Mouse (Mus musculus) ovary, adult 18-20 months (tissue): ENCODE measurements at regions not wholly inside any gene's neighbourhood (a gene's known extent, or its start where the extent isn't known, plus 50 kb on each side); places are given as distances from the start of the nearest gene placed in this dataset.
"Not testable (repeated sequence)": the region's sequence is repeated elsewhere in the genome, so short reads cannot be mapped to it uniquely, and the experiment has no call there.

Experiments used
- DNase-seq: peaks from one replicate; pipeline ENCODE4 v3.0.0; 2022; ENCODE audit warnings: low spot score, mixed read lengths

DNA sequence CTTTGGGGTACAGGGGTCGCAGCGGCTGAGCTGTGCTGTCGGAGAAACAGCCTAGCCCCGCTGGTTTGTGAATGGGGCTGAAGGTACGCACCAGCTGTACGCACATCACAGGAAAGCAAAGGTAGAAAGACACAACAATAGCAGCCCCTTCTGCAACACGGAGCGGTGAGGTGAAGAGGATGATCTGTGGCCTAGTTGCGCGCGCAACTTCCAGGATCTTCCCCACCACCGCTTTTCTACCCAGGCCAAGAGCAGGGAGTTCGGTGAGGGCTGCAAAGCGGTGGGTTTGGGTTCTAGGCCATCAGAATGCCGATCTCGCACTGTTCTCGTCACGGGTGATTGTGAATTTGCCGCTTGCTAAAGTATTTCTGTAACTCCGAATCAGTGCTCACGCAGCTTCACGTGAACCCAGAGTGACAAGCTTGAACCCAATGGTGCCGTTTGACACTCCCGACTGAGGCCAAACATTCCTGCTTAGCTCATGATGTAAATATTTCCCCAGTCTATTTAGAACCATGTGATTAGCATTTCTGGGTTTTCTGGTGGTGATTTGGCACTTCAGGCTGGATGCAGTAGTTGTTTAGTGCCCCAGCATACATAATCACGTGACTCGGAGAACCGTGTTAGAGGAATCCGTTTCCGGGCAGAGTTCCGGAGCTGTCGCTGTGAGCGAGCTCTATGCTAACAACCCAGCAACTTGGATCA, 54.7 kb downstream of the Cryaa start:
- DNase-seq, result no peak

DNA sequence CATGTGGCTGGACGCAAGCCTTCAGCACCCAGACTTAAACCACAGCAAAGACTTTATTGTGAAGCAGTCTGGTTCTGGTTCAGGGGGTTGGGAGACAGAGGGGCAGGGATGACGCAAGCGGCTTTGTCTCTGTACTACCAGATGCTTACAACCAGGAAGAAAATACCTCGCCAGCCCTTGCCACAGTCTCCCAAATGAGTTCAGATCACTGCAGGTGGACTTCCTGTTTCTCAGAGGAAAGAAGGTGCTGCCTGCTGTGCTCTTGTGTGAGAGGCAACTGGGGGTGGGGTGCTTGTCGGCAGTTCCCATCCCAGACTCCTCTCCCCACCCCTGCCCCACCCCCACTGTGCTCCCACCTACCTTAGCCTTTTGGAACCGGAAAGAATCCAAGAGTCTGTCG, 56.9 kb downstream of the Cryaa start:
- no peak for DNase-seq

DNA sequence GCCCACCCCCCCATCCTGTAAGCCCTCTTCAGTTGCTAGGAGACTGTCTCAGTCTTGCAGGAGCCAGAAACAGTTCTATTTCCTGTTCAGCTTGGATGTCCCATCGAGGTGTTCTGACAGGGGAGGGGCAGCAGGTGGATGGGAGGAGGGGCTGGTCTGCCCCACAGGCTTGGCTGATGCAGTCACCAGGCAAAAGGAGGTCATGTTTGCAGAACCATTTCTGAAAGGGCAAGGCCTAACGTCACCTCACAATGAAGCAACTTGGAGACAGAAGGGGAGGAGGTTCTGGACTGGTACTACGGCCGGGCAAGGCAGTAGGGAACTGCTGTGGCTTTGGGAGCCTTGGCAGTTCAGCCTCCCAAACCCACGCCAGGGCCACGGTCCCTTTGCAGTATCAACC, 59.1 kb downstream of the Cryaa start:
- no peak for DNase-seq

DNA sequence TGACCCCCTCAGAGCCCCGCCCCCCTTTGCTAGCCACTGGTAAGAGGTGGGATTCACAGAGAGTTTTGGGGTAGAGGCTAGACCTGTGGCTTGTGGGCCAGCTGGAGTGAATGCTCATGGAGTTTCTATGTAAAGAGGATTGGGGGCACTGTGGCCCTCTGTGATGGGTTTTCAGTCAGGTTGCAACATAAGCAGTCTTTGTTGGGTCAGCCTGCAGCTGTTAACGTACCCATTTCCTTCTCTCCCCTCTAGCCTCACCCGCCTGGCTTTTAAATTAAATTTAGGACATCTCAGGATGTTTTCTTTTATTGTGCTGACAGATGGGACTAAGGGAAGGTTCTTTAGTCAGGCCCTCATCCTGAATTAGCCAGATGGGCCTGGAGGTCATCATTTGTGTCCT, 60.6 kb downstream of the Cryaa start:
- no peak for DNase-seq

DNA sequence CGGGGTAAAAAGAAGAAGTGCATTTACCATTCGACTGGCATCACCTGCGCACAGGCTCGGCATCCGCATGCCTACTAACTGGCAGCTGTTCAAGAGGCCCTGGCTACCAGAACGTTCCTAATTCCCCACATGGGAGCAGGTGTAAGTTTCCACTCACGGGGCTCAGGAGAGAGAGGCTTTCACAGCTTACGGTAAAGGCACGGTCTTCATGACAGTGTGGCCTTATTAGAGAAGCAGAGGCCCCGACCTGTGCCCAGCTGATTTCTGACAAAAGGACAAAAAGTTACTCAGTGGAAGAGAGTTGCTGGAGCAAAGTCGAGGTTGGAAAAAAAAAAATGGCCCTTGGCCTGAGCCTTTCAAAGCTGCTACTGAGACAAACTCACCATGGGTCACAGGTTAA, 62.0 kb downstream of the Cryaa start:
- DNase-seq, result no peak

DNA sequence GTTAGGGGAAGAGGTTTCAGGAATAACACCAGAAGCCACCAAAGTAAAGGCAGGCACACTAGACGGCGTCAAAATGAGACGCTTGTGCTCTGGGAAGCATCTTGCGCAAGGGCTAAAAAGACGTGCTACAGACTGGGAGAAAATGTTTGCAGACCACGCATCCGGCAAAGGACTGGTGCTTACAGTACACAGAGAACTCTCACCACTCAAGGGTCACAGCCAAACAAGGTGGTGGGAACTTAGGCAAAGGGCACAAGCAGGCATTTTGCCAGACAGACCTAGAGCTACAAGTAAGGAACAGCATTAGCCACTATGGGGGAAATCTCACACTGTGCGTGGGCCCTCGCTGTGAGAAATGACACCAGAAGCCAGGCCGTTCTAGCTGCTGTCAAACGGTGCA, 62.5 kb downstream of the Cryaa start:
- no peak for DNase-seq

DNA sequence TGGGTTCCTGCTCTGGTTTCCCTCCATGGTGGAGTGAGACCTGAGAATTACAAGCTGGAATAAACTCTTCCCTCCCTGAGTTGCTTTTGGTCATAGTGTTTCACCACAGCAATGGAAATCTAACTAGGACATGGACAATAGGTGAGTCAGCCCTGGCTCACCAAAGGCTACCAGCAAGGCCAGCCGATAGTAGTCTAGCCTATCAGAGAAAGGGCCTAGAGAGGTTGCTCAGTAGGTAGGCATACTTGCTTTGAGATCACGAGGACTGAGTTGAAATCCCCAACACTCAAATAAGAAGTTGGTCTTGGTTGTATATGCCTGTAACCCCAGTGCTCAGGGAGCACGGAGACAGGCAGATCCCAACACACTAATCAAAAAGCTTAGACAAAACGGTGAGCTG, 66.0 kb downstream of the Cryaa start:
- no peak for DNase-seq

DNA sequence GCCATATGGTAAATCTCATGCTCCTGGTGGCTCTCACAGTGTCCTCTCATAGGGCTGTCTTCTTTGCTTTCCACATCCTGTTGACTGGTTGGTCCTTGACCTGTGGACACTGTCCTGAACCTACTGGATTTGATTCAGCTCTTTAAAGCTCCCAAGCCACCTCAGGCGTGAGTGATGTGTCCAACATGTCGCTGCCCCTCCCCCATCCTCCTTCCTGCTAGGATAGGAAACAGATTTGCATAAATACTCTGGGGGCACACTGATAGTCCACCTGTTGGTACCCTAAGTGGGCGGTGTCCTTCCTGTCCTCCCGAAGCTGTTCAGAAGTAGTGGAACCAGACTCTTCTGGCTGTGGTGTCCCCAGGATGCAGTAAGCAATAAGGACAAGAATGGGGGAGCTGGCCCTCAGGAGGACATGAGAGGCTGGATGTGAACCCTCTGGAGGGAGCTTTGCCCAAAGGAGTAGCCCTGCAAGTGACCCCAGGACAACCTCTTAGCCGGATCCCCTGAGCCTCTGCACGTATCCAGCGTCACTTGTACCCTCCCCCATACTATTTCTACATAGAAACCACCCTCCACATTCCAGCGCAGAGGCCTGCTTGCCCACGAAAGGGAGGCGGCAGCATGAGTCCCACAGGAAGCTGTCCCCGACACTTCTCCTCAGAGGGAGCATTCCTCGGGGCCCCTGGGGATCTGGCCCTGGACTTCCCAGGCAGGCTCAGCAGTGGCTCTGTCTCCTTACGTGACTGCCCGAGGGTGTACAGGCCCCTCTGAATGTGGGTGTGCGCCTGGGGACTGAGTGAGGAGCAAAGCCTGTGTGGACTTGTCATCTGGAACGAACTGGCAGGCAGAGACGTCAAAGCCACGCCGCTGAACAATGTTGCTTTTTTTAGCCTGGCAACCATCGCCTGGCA, 68.8 kb downstream of the Cryaa start:
- DNase-seq, result no peak

DNA sequence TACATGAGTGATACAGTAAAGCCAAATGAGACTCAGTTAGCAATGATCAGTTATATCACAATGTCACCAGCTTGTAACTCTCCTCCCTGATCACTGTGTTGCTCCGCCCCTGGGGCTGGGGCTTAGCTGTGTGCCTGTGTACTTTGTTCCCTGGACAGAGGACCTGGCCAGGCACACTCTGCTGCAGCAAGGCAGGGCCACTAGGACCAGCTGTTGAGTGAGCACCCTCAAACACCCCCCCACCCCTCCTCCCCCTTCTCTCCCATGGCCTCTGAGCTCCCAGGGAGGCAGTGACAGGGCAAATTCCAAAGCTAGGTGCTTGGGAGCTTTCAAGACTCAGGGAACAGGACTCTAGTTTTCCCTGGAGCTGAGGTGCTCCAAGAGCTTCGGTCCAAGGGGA, 70.0 kb downstream of the Cryaa start:
- no peak for DNase-seq

DNA sequence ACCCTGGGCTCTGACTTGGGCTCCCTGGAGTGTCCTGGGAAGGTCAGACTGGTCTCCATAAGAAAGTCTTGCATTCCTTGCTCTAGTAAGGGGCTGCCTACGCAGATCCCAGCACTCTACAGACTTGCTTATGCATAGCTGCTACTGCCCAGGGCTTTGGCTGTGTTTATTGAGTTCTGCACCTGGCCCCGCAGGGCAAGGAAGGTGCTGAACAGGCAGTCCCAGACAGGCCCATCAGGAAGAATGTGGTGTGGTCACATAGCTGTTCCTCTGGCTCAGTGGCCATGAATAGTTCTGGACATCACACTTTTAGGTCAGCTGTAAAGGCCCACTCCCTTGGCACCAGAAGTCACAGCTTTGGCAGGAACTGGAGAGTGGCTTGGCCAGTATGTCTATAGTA, 70.6 kb downstream of the Cryaa start:
- no peak for DNase-seq

DNA sequence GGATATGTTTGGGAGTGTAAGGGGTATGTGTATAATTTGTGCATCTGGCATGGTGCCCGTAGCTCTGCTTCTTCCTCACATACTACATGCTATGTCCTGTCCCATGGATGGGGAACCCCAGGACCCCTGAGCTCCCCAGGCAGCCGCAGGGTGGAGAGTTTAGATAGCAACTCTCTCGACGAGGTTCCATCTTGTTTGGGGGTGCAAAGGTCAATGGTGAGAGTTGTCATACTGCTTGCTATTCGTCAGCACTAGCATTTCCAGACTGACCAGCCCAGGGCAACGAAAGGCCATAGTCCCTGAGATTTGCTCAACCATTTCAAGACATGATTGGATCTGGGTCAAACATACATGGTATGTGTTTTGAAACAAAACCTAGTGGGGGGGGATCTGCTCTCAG, 71.4 kb downstream of the Cryaa start:
- DNase-seq, result no peak

DNA sequence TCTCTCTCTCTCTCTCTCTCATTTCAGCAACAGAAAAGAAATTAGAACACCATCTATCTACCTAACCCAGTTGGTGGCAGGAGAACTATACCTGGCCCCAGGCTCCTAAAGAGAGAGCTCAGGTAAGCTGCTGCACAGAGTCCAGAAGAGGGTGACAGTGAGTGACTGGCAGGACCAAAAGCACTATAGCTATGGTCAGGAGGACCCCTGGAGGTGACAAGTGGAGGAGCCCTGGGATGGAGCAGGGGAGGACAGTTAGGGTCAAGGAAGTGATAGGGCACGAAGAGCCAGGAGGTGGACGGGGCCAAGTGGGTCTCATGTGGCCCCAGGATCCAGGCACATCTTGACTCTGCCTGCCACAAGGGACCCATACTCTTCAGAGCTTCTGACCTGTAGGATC, 73.7 kb downstream of the Cryaa start:
- no peak for DNase-seq

DNA sequence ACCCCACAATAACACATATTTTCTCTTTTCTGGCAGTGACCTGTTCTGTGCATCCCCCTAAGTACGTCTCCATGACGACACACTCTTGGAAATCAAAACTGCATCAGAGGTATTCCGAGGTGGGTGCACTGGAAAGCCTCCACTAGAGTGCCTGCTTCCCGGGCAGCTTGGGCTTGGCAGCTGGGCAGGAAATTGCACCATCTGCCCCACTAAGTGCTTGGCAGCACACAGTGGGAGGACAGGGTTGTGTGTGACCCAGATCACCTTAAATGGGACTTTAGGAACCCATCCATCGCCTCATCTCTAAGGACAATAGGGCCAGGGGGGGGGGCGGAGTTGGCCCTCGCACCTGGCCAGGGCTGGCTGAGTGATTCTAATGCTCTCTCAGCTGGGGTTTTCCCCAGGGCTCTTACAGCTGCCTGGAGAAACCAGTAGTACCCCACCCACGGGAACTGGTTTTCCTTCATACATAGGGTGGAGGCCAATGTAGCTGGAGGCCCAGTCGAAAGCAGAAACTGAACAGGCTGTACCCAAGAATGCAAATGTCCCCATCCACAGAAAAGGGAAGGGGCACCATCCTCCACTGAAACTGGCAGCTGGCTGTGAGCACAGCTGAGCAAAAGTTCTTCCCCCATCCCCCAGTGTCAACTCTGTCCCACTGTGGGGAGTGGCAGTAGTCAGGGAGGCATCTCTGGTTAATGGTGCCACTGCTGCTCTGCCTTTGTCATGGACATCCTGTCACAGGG, 75.7 kb downstream of the Cryaa start:
- DNase-seq, result no peak

DNA sequence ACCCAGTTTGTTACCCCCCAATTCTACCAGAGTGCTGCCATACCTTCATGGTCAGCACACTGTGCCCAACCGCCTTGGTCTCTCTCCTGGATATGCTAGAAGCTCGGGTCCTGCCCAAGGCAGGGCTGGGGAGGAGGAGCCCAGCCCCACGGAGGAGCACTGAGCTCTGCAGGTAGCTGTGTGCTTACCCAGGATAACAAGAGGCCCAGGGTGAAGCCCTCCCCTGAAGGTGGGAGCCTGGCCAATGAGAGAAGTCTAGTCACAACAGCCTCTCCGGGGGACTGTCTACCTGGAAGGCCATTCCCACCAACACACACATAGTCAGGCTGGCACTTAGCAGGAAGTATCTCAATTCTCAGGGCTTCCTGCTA, 76.2 kb downstream of the Cryaa start:
- DNase-seq, result no peak

DNA sequence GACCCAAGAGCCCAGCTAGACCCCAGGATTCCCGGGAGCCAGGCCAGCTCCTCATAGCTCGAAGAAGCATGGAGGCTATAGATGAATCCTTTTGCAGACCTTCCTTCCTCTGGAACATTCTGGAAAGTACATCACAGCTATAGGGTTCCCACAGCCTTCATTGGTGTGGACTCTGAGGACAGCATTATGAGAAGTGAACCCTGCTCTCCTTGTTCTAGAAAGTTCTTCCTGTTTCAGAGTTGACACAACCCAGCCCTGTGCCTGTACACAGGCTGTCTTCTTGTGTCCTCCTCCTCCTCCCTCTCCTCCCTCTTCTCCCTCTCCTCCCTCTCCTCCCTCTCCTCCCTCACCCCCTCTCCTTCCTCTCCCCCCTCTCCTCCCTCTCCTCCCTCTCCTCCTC, 82.9 kb downstream of the Cryaa start:
- DNase-seq, result no peak

DNA sequence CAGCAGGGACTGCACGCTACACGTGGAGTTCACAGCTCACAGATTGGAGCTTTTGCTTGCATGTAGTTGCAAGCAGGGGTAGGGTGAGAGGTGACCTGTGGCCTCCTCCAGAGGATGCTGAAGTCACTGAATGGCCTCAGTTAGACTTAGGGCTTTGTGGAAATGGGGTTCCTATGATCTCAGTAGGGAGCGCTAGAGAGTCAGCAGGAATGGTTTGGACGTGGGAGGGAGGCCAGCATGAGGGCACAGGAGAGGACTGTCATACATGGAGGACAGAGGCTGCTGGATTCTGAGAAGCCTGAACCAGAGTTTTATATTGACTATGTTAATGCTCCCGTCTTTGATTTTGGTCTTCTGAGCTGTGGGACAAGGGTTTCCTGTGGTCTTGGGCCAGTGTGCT, 85.5 kb downstream of the Cryaa start:
- no peak for DNase-seq

DNA sequence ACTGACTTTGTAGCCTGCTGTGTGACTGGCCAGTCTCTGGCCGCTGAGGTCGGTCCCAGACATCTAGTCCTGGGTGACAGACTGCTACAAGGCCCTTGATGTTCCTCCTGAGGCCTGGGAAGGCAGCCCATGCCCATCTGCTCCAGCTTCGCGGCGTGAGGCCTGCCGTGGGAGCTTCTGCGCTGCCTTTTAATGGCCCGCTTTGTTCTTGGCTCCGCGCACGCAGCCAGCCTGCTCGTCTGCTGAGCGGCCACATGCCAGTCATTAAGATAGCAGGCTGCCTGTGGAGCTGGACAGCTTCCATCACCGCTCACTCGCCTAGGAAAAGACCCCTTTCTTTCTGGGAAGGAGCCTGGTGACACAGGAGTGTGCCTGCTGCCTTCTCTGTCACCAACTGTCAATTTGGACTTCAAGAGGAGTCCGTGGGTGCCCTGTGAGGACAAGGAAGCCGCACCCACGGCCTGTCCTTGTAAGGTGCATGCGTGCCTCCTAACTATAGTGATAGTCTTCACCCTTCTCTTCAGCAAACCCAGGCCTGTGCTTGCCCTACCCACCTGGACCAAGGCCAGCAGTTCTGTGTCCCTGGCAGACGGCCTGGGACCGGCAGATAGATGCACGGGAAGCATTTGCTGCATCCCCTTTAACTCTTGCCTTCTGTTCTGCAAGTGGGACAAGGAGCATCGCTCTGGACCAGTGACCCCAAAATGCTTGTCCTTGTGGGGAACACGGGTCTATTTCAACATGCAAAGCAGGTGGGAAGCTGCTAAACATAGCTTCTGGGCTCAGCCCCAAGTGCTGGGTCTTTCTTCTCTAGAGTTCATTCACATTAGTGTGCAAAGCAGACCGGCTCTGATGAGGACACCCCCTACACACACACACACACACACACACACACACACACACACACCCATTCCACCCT, 88.6 kb downstream of the Sik1 start:
- peak; percentile 54 for DNase-seq

DNA sequence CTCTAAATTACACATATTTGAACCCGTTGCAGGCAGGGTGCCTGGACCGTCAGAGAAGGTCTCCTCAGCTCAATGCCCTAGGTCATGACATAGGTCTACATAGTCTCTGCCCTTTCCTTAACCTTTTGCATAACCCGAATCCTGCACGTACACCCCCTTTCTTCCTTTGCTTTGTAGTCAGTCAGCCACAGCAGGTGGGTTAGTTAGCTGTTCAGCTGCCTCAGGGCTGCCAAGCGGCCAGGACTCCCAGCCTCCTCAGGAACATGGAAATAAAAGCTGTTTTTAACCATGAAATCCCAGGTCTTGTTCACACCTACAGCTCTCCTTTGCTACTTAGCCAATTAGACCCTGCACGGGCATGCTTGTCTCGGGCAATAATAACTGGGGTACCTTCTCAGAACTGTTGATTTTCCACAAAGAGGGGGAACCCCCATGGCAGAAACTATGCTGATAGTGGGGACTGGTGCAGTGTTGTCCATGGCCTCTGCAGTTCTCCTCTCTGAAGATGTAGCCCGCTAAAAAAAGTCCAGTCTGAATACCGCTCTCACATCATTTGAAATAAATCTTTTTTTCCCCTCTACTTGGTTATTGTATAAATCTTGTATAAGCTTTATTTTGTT, 83.3 kb downstream of the Sik1 start:
- no peak for DNase-seq

DNA sequence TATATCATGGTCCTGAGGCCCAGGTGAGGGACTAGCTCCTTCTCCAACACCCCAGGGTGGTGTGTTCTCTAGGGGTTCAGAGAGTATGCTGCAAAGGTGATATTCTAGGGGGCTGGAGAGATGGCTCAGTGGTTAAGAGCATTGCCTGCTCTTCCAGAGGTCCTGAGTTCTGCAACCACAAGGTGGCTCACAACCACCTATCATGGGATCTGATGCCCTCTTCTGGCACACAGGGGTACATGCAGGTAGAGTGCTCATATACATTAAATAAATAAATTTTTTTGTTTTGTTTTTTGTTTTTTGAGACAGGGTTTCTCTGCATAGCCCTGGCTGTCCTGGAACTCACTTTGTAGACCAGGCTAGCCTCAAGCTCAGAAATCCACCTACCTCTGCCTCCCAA, 81.7 kb downstream of the Sik1 start:
- DNase-seq, result not testable (repeated sequence)

DNA sequence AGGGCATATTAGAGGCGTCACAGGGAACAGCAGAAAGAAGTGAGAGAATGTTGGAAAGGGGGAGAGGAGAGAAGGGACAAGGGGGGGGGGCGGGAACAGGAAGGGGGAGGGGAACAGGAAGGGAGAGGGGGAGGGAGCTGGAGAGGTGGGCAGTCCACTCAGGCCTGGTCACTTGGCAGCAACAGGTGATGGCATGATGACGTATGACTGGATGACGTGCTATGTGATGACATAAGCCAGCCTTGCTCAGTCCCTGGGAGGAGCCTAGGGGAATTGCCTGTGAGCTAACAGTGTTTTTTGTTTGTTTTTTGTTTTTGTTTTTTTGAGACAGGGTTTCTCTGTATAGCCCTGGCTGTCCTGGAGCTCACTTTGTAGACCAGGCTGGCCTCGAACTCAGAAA, 80.6 kb downstream of the Sik1 start:
- no peak for DNase-seq

DNA sequence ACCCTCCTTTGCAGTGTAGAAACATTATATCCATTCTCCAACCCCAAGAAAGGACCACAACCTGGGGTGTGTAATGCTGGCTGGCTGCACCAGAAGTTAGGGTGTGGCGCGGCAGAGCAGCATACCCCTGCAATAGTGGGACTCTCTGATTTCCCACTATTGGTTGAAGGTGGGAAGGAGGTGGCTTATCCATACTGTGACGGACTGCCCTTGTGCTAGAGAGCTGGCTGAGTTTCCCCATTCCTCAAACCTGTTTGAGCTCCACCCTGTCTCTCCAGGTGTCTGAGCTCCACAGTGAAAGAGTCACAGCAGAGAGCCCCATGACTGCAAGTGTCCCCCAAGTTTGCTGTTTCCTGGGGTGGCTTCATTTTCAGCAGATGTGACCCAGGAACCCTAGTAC, 79.6 kb downstream of the Sik1 start:
- DNase-seq, result no peak
